Mouse (Mus musculus) urinary bladder, adult 18-20 months (tissue): ENCODE measurements at regions not wholly inside any gene's neighbourhood (a gene's known extent, or its start where the extent isn't known, plus 50 kb on each side); places are given as distances from the start of the nearest gene placed in this dataset.

Experiments
- DNase-seq, 2 experiments: peaks; one replicate each; pipeline ENCODE4 v3.0.0; 2022; ENCODE audit warnings: low spot score in 2 of 2, mixed read lengths in 2 of 2

- DNase-seq: no peak
Observed at GRCm38 (mm10) chr9:120721451-120722123, 150.3 kb downstream of the Rpl14 start.

DNA sequence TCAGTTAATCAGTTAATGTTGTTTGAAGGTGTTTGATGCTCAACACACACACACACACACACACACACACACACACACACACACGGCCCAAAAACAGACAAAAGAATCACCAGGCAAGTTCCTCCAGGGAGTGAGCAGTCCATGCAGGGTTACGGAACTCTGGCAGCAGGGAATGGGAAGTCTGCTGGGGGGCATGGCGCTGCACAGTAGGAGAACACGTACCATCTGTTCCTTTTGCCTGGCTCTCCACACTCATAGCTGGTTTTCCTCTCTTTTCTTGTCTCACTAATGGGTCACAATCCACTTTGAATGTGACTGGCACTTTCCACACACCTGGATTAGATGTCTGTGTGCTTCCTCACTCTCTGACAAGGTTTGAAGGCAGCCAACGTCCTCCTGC is 151.8 kb downstream of the Rpl14 start:
- no peak for DNase-seq

DNA sequence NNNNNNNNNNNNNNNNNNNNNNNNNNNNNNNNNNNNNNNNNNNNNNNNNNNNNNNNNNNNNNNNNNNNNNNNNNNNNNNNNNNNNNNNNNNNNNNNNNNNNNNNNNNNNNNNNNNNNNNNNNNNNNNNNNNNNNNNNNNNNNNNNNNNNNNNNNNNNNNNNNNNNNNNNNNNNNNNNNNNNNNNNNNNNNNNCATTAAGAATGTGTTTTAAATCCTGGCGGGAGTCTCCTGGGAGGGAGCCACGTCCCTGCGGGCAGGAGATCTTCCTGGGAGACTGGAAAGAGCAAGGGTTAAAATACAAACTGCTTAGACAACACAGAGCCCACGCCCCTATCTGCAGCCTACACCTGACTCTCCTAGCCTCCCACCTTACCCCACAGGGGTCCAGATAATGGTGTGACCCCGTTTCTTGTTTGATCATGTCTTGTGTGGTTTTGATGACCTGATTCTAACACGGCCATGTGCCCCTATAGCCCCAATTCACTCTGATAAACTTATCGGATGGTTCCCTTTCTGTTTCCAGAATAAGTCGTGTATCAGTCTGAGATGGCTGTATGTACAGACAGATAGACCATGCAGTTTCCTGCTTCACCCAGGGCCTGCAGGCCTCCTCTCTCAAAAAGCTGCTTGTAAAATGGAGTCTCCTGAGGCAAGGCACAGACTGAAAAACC is 160.8 kb downstream of the Rpl14 start:
- no peak for DNase-seq

- DNase-seq: no peak
Observed at GRCm38 (mm10) chr9:120732650-120733293, 161.5 kb downstream of the Rpl14 start.

DNA sequence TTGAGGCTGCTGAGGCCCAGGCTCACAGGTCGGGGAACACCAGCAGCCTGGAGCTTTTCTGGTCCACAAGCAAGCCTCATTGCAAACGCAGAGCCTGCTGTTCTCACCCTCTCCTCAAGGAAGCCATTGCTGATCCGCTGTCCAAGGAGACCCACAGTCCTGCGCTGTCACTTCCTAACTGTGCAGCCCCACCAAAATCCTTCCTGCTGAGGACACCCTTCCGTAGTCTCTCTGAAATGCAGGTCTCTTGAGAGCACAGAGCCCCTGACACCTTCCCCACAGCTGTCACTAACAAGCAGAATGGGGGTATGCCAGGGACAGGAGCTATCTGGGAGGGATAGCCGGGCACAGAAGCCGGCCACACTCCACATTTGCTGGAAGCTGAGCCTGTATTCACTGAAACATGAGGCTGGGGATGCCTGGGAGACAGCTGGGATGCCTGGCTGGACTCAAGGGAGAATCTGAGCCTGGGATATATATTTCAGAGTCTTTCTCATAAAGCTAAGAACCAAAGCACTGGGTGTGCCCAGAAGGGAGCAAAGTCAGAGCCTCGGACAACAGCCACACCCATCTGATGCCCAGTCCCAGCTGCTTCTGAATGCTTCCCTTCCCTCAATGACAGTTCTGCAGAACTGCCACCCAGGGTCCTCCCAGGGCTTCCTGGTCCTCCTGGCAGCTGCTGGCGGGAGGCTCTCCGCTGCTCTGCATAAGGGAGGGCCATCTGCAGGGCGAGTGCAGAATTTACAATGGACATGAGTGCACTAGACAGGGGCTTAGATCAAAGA is 162.6 kb downstream of the Rpl14 start:
- no peak for DNase-seq

- no peak for DNase-seq
Observed at GRCm38 (mm10) chr9:120735217-120735616, 164.0 kb downstream of the Rpl14 start.

DNA sequence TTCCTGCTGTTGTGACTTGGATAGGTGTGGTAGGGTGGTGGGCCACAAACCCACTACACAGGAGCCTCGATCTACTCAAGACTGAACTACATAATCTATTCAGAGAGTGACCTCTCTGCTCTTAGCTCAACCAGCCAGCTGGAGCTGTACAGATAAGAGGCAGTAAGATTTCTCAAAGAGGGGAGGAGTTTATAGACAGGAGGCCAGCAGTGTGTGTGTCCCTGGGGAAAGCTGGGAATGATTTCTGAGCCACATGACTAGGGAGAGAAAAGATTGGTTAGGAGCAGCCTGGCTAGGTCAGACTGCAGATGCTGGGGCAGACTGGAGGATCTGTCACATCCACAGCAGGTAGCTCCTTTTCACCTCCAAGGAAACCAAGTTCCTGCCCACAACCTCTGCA is 166.7 kb downstream of the Rpl14 start:
- no peak for DNase-seq

DNA sequence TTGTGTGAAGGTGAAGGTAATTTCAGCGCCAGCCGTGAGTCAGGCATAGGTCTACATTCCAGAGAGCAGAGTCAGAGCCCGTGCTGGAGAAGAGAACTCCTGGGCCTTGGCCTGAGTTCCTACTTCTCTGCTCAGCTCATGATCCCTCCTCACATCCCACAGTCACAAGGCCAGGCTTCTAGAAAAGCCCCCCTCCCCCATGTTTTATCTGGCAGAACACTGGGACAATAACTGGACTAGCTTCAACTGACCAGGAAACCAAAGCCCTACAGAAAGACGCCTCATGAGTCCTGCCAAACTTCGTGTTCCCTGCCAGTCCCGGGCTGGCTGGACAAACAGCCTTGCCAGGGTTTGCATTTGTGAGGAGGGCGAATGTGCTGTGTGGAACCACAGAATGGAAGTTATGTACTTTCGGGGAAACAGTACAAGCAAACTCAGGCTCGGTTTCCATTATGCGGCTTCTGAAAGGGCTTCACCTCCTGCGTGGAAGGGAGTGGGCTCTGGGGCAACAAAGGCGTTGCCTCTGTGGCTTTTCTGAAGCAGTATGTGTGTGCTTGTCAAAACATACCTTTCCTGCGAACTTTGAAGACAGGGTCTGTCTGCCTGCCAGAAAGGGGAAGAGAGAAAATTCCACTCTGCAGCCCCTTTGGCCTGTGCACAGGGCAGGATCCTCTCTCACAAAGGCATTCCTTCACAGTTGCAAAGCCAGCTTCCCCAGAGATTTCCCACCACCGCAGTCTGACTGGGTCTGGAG is 168.1 kb downstream of the Rpl14 start:
- DNase-seq: peak; percentile 40 to 53

DNA sequence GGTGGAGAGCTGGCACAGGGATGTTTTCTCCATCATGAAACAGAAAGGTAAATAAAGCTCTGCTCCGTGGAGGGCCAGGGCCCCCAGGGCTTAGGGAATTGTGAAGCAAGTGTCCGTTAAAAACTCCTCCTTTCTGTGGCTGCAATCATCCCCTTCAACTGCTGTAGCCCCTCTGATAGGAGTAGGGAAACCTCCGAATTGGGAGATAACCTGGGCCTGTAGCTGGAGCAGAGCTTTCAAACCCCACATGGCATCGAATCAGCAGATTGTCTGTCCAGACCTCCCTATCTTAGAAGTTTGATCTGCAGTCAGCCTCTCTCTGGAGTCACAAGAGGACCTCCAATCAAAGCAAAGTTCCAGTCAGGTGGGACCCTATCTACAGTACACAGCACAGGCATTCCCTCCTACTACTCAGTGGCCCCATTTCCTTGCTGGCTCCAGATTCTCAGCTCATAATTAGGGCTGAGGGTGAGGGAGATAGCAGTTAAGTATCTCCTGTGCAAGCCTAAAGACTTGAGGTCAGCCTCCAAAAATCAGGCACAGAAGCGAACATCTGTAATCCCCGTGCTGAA is 168.8 kb downstream of the Rpl14 start:
- DNase-seq: no peak

DNA sequence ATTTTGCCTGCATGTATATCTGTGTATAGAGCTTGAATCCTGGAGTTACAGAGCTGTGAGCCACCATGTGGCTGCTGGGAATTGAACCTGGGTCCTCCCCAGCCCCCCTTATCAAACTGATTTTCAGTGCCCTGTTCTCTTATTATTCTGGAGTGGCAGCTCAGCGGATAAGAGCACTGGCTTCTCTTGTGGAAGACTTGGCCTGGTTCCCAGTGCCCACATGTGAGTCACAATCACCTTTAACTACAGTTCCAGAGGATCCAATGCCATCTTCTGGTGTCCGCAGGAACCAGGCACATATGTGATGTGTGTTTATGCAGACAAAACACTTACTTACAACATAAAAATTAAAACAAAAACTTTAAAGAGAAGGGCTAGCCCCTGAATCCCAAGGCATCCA is 170.3 kb downstream of the Rpl14 start:
- DNase-seq: no peak

- no peak for DNase-seq
Observed at GRCm38 (mm10) chr9:120743455-120743854, 172.2 kb downstream of the Rpl14 start.

DNA sequence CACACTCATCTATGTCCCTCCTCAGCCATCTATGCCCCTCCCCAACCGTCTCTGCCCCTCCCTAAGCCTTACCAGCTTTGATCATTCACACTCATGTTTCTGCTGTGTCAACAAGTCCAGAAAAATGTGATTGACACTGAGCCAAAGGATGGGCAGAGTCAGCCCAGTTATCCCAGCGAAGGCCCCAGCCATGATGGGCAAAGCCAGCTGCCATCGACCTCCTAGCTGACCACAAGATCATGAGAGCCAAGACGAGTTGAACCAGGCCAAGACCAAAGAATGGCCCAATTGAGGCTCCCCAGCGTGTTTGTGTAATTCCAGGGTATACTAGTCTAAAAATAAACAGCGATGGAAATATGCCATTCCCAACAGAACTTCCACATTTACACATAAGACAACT is 174.4 kb downstream of the Rpl14 start:
- DNase-seq: no peak

- no peak for DNase-seq
Observed at GRCm38 (mm10) chr9:120750820-120751219, 178.2 kb upstream of the Ctnnb1 start.

DNA sequence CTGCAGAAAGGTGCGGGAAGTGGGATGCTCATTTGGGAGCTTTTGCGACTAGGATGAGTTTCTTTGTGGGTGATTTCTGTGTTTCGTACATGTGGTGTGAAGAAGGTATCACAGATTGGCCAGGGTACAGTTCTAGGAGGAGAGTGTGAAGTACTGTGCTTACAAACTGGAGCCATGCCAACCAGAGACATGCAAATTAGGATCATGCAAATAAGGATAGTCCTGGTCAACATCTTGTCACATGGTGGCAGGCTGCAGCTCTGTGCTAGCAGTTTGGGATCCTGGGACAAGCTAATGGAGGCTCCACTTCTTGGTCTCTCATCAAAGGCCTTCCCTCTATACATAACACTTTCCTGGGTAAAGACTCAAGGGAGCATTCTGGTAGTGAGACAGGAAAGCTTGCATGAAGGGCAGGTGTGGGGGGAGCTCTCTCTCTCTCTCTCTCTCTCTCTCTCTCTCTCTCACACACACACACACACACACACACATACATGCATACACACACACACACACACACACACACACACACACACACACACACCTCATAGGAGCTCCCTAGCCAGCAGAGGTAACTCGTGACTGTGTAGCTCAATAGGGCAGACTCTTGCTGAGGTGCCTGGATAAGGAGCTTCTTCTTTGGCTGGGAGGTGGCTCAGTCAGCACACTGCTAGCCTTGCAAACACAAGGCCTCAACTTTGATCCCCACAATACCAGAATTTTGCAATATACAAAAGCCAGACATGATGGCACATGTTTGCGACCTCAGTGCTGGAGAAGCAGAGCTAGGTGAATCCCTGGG is 177.1 kb upstream of the Ctnnb1 start:
- DNase-seq: no peak

- no peak for DNase-seq
Observed at GRCm38 (mm10) chr9:120754151-120754550, 174.9 kb upstream of the Ctnnb1 start.

DNA sequence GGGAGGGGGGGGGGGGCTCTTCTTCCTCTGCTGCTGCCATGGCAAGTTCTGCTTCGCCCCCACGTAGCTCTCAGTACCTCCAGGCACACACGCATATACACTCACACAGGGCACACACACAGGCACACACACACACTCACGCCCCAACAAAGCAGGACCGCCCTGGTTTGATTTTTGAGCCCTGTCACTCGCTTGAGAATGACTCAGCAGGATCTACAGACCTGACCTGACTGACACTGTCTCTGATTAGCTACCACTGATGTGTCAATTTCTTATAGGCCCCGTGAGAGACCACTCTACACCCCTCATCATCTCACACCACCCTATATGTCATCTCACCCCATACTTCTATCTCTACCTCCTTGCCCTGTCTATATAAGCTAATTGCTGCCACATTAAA is 173.5 kb upstream of the Ctnnb1 start:
- DNase-seq: no peak

DNA sequence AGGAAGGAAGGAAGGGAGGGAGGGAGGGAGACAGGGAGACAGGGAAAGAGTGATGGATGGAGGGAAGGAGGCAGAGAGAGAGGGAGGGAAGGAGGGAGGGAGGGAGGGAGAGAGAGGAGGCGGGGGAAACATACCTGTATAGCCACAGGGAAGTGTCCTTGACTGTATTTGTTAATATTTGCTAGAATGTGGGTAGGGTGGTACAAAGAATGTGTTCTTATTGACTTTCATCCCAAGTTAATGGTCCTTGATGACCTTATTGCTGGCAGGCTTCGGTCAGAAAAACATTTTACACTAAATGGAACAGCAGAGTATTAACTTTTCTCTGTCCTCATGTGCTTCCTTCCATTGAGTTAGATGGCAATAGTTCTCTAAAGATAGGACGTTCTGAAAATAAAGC is 171.0 kb upstream of the Ctnnb1 start:
- DNase-seq: no peak

GRCm38 (mm10) chr9:120758632-120759031 is 170.4 kb upstream of the Ctnnb1 start:
- DNase-seq: no peak

DNA sequence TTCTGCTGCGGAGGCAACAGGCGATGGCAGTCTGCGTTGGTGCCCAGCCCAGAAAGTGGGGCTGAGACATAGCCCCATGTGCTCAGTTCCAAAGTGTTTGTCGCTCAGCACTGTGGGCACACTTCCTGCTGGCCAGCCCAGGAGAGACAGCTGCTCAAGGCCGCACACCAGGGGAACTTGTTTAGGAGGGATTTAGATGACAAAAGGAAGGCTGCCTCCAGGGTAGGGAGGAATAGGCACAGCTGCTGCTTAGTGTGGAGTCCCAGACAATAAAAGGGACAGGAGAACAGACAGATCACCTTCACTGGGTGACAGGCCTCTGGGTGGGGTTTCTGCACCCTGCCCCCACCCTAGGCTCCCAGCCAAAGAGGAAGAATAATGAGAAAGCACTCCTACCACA is 169.2 kb upstream of the Ctnnb1 start:
- no peak for DNase-seq

- DNase-seq: no peak
Observed at GRCm38 (mm10) chr9:120763802-120764201, 165.2 kb upstream of the Ctnnb1 start.
